Mouse (Mus musculus) adrenal gland, postnatal 4 days (tissue): ENCODE results near the gene Kif1b. TPM values are rescaled to one million over a fixed set of nuclear protein-coding genes. Genes with fewer than 3 reads are reported as not detected.
"Not testable (repeated sequence)": the region's sequence is repeated elsewhere in the genome, so short reads cannot be mapped to it uniquely, and the experiment has no call there.

ENCODE experiments used
- DNase-seq, 2 experiments: peaks; one replicate each; pipeline ENCODE4 v3.0.0; 2021 to 2022; ENCODE audit warnings: low spot score in 2 of 2, mixed read lengths in 2 of 2
- total RNA-seq, 2 experiments: library from RNA; stranded (reverse); gene quantifications; 2 replicates each; pipeline ENCODE4 v1.2.3; 2021

The Kif1b gene
- total RNA-seq, 2 experiments from 2014 or later: 118 to 124 TPM

DNA sequence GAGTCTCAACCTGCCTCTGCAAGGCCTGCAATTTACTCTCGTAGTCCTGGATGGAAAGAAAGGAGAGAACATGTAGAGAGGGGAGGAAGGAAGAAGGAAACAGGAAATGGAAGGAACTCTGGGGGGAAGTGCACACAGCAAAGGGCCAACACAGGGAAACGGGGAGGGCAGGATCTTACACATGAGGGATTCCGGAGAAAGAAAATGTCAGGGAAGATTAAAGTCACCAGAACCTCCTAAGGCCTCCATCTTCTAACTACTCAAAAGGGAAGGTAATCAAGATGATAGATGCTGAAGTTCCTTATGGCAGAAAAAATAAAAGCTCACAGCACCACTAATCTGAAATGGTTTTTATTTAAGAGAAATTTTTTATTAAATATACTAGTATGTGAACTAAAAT lies 81.2 kb downstream of the Kif1b start:
- no peak for DNase-seq

DNA sequence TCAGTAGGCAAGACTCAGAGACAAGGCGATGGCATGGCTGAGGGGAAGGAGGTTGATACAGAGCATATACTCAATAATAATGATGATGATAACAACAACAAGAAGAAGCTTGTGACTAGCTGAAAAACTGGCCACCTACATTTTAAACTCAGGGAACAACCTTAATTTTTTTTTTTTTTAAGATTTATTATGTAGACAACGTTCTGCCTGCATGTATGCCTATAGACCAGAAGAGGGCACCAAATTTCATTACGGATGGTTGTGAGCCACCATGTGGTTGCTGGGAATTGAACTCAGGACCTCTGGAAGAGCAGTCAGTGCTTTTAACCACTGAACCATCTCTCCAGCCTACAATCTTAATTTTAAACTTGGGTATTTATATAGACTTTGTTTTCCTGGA lies 84.0 kb downstream of the Kif1b start:
- no peak for DNase-seq

DNA sequence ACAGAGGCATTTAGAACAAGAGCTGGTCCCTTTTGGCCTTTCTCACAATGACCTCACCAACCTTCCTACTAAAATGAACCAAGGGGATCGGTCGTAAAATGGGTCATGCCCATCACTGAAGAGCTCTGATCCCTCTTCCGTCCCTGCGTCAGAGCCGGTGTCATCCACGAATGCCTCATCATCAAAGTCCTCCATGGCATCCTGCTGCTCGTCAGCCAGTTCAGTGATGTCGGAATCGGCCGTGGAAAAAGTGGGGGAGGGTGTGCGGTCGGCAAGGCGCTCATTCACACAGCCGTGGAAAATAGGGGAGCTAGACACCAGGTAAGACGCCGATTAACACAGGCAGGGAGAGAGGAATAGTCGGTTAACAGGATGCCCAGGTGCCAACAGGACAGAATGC lies 87.0 kb downstream of the Kif1b start:
- DNase-seq: no peak

DNA sequence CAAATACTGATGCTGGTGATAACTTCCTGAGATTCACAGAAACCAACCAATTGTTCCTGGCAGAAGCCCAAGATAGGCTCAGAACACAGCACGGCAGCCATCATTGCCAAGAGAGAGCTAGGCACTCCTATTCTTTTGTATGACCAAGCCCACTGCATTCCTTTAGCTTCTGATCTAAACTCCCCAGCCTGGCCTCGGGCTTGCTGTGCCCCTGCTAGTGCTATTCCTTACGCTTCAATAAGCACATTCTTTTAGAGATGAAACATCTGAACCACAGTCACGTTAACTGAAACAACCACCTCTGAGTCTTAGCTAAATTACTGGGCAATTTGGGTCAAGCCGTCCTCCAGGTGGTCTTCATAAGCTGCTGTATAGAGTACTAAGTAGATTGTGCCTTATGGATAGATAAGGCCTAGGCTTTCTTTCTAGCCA lies 87.4 kb downstream of the Kif1b start:
- DNase-seq: no peak

DNA sequence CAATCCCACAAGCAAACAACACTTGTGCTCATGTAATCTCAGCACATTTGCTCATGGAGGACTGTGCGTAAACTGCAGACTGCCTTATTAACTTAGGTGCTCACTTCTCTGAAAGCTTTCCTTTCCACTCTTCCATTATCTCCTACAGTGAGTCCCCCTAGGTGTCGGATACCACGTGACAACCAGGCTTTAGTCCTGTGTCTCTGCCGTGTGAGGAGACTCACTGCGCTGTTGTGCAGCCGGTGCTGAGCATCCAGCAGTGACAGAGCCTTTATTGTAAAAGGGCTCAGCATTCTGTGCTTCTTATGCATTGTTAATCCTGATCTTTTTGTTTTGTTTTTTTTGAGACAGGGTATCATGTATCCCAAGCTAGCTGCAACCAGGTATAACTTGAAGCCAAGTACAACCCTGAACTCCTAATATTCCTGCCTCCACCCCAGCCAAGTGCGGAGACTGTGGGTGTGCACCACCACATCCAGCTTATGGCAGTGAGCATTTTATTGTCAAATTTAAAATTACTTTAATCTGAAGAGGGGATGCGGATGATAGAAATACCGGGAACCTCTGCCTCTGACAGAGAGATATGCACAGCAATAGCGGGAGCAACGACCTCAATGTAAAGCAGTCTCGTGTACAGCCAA lies 88.0 kb downstream of the Kif1b start:
- DNase-seq: no peak

DNA sequence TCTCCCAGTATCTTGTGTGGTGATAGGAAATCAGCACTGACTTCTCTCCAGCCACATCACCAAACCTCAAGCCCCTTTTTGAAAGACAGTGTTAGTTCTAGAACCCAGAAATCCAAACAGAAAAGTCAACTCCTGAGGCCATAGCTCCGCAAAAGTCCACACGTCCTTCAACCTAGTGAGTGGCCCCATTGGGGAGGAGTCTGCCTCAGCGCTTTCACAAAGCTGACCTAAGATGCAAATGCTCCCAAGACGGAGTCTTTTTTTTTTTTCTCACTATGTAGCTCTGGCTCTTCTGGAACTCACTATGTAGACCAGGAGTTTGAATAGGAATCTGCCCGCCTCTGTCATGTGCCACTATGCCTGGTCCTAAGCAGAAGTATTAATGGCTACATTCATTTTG lies 89.0 kb downstream of the Kif1b start:
- DNase-seq: no peak

DNA sequence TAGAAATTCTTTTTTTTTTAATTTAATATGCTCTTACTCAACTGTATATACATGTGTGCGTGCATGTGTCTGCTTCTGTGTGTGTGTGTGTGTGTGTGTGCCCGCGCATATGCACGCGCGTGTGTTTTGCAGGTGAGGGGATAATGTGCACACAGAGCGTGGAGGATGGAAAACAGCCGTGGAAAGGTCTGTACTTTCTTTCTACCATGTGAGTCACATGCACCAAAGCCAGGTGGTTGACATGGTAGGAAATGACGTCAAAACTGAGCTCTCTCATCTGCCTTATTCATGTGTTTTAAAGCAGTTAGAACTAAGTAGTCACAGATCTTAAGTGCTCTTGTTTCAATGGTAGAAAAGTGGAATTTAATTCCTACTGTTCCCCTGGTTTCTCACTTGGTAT lies 91.5 kb downstream of the Kif1b start:
- no peak for DNase-seq

DNA sequence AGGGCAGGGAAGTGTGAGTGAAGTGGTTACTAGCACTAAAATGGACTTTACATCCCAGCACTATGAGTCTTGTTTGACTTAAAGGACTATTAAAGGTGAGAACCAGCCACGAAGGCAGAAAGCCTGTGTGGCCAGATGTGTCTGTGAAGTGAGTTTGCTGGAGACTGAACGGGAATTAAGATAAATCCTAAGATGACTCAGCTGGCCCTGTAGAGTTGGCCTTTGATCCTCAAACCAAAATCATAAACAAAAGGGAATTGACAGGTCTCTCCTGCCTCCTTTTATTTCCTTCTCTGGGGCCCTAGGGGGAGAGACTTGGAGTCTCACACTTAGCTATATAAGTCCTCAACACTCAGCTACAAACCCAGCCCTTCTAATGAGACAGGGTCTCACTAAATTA lies 92.1 kb downstream of the Kif1b start:
- no peak for DNase-seq

DNA sequence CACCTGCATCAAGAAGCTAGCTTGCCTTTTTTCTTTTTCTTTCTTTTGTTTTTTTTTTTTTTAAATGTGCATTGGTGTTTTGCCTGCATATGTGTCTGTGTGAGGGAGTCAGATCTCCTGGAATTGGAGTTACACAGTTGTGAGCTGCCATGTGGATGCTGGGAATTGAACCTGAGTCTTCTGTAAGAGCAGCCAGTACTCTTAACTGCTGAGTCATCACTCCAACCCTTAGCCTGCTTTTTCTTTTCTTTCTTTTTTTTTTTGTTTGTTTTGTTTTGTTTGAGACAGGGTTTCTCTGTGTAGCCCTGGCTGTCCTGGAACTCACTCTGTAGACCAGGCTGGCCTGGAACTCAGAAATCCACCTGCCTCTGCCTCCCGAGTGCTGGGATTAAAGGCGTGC lies 93.0 kb downstream of the Kif1b start:
- not testable (repeated sequence) for DNase-seq

DNA sequence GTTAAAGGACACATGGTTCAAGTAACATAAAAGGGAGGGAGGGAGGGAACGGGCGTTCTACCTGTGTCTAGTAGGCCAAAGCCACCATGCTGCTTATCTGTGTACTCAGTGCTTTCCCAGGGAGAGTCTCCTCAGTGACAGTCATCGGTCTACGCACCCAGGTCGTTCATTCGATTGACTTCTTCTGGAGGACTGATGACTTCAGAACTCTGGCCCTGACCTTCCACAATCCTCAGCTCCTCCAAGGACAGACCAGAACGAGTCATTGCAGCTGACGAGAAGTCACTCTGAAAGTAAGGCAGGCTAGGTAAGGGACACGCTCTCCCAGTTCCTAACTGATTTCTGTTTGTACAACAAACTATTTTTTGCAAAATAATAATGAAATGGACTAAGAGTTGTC lies 94.0 kb downstream of the Kif1b start:
- DNase-seq: no peak

DNA sequence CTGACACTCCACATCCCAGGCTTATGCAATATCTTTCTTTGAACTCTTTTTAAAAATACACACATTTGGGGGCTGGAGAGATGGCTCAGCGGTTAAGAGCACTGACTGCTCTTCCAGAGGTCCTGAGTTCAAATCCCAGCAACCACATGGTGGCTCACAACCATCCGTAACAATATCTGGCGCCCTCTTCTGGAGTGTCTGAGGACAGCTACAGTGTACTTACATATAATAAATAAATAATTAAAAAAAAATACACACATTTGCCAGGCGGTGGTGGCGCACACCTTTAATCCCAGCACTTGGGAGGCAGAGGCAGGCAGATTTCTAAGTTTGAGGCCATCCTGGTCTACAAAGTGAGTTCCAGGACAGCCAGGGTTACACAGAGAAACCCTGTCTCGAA lies 96.1 kb downstream of the Kif1b start:
- not testable (repeated sequence) for DNase-seq

DNA sequence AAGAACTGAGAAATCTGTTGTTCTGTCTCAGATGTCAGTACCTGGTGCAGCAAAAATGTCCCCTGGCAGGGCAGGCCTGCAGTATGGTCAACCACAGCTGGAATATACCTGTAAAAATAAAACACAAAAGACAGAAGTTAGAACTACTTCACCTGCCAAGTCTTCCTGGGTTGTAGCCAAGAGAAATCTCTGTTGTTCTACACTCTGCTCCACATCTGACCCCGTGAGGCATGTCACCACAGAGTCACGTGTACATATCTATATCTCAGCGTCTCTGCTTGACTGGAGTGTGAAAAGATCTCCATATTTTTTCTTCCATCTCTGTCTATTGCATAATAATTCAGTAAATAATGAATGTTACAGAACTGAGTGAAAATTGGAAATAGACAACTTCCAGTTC lies 105.0 kb downstream of the Kif1b start:
- no peak for DNase-seq

DNA sequence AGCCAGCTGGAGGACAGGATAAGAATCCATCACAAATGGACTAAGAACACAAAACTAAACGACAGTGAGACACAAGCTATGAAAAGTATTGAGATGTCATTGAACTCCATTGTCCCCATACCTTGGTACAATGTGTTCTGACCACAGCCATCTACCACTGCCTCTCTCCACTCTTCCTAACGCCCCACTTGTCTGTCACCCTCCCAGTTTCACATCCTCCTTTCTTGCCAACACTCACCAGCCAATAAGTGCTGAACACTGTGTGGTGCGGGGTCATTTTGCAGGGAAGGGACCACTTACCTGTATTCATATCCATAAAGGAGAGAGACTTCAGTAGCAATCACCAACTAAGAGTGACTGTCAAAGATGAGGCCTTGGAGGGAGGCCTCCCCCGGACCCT lies 106.4 kb downstream of the Kif1b start:
- no peak for DNase-seq

DNA sequence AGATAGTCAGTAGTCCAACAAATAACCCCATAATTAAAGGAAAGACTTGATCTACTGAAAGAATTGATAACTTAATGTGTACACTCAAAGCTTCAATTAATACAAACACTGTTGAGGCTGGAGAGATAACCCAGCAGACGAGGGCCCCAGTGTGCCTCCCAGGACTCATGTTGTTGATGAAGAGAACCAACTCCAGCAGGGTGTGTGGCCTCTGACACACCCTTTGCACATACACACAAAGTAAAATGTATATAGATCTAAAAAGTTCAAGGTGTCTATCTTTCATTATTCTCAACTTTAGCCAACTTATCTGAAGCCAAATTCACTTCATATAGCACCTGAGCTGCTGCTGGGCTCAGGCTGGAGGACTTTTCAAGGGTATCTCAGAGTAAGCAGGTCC lies 110.3 kb downstream of the Kif1b start:
- no peak for DNase-seq

DNA sequence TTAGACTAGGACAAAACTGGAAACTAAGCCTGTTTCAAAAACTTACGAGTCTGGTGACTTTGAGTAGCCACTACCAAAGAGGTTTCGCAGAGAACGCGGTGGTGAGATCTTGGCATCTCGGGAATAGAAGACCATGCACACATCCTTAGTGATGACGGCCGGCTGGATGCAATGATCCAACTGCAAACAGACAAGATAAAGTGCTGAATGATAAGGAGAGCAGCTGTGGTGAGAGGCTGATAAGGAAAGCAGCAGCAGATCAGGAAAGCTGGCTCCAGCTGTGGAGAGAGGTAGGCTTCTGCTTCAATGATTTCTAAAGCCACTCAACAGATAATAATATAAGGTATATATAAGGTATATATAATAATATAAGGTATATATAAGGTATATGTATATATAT lies 116.4 kb downstream of the Kif1b start:
- DNase-seq: no peak

DNA sequence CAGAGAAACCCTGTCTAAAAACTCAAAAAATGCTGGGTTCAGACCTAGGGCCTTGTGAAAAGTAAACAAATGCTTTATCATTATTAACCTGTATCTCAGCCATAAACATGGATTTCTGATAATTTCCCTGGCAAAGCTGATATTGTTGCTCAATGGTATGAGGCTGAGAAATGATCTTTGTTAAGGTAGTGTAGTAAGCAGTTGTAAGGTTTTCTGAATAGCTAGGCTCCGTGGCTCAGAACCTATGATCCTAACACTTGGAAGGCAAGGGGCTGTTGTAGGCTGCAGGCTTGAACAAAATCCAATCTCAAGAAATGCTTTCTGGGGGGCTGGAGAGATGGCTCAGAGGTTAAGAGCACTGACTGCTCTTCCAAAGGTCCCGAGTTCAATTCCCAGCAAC lies 118.9 kb downstream of the Kif1b start:
- DNase-seq: no peak

DNA sequence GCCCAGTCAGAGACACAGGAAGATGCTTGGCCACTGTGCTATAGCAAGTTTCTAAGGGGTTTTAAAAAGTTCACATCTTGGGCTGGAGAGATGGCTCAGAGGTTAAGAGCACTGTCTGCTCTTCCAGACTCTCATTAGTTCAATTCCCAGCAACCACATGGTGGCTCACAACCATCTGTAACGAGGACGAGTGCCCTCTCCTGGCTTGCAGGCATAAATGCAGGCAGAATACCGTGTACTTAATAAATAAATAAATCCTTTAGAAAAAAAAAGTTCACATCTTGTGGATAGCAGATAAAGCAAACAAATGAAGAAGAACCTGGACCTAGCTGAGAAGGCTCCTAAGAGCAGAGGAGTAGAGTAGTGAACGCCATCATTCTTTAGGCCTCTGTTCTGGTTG lies 124.7 kb downstream of the Kif1b start:
- no peak for DNase-seq

DNA sequence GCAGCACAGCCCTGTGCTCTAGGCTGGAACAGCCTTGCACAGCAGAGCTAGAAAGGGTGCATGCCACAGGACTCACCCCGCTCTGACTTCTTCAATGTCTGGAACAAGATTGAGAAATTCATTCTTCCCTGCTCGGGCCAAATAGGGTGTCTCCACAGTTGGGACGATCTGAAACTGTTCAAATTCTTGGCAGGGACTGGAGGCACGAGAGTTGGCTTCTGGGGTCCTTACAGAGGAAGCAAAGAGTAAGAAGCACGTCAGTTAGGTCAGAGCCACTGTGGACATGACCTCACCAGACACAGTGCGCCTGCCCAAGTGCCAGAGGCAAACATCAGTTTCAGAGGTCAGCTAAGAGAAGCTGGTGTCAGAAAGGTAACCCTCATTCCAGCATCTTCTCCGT lies 125.3 kb downstream of the Kif1b start:
- no peak for DNase-seq

DNA sequence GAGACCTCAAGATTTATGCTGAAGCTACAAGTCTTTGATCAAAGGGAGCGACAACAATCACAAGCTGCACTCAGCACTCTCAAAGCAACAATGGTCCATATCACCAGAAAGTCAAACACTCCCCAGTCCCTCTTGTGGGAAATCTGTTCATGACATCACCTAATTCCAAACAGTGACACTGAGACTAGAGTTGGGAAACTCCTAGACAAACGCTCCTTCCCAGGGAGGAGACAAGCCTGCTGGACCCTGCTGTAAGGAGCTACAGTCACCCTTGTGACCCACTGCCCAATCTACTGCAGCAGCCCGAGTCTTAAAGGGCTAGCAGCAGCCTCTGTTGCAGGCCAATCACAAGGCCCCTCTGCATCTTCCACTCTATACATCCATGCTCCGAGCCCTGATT lies 127.9 kb downstream of the Kif1b start:
- DNase-seq: no peak

DNA sequence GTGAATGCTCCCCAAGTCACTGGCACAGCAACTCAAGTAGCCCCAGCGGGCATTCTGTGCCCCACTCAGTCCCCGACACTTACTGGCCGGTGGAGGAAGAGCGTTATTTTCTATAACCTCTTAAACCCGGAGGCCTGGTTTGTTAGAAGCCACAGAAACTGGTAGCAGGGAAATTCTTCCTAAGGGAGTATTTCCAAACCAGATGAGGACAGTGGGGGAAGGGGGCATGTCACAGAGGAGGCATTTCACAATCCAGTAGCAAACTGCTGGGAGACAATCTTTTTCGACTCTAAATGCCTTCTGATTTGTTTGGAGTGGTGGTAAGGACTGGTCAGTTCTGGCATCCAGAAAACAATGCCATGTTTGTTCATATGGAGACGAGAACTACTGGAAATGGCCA lies 128.3 kb downstream of the Kif1b start:
- no peak for DNase-seq

DNA sequence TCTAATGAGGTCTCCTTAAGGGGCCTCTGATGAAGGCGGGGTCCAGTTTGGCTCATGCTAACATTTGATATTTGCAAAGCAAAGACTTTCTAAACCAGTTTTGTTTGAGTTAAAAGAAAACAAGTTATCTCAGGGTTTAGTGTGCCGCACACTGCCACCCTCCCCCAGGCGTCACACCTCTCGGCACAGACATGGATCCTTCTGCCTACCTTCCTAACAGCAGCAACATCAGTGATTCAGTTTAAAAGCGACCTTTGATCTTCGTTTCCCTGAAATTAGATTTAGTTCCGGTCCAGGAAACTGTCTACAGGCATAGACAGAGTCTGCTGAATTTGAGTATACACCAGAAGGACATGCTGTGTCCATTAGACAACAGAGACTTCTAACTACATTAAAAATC lies 129.2 kb downstream of the Kif1b start:
- DNase-seq: no peak

DNA sequence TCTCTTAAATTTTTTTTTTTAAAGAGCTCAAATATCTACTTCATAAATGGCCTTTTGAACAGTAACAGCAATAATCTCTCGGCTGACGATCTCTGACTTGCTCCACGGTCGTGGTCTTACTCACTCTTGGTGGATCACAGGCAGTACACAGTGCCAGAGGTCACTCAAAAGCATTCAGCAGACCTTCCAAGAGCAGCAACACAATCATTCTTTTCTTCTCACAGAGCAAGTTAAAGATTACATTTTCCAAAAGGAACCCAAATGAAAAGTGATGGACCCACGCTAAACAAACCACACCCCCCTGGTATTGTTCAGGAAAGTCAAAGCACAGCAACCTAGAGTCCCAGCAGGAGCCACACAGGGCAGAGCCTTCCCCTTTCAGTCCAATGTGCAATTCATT lies 130.4 kb downstream of the Kif1b start:
- no peak for DNase-seq

DNA sequence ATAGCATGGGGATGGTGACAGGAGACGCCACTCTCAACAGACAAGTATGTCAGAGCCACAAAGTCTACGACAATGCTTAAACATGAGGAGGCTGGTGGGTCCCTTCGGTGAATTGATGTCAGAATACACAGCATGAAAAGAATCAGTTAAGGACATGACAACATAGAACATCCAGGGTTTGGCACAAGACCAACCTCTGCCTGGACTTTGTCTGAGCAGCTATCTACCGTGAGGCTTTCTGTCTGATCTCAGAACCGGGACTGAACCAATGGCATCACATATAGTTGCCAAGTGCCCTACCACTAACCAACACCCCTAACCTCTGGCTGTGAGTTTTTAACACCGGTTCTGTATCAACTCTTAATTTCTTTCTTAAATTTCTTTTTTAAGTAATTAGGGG lies 130.8 kb downstream of the Kif1b start:
- DNase-seq: no peak

DNA sequence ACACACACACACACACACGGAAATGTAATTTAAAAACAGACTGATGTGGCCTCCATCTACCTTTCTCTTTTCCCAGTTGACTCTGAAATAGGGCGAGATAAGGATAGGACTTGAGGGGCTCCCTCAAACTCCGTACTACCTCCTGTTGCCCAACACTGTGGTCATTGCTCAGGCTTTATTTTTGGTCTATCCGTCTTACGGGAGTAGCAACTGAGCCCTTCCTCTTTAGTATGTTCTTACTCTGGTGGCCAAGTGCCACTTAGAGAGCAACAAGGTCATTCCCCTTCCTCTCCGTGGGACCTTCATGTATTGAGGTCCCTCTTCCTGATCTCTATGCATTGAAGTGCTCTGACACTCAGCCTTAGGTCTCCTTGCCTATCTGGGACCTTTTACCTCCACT lies 133.8 kb downstream of the Kif1b start:
- DNase-seq: no peak
